Mouse (Mus musculus) CD4-positive, CD25-positive, alpha-beta regulatory T cell (primary cell): ENCODE data around the gene Atp5l. TPM values are rescaled to one million over a fixed set of nuclear protein-coding genes. Genes with fewer than 3 reads are reported as not detected.

Experiments used
- polyA plus RNA-seq: library from polyadenylated mRNA; unstranded; fragments of 100-300 nt; shearing (Covaris generic); gene quantifications from one replicate; pipeline ENCODE4 v1.2.1, GENCODE M21; 2017

Atp5l gene
- polyA plus RNA-seq: 336 TPM

DNA sequence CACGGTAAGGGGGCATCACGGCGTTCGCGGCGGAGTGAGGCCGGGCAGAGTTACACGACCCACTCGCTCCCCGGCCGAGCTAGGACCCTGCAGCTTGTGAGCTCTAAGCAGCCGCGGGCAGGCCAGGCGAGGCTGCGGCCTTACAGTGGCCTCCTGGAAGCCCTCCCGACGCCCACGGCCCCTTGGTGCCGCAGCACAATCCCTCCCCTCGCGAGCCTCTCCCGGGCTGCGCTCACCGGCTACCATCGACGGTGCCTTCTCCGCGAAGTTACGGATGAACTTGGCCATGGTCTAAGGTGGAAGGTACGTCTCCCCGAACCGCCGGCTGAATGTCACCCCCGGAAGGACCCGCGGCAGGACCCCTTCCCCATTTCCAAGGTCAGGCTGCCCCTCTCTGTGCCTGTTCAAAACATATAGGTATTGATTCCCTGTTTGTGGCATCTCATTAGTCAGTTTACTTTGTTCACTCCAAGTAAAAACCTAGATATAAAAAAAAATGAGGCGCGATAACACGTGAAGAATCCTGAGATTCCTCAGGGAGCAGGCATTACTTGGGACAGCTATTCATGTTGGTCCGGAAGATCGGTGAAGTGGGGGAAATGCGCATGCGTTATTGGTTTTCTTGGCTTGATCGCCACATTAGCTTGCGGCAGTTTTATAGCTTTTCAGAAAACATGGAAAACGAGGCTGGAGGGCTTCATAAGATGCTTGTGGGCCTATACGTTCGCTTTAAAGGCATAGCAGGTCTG, at the start of gene Atp5l:
TSS of gene Atp5l (minus strand) at position 369 of the 749 bp plus-strand sequence.

DNA sequence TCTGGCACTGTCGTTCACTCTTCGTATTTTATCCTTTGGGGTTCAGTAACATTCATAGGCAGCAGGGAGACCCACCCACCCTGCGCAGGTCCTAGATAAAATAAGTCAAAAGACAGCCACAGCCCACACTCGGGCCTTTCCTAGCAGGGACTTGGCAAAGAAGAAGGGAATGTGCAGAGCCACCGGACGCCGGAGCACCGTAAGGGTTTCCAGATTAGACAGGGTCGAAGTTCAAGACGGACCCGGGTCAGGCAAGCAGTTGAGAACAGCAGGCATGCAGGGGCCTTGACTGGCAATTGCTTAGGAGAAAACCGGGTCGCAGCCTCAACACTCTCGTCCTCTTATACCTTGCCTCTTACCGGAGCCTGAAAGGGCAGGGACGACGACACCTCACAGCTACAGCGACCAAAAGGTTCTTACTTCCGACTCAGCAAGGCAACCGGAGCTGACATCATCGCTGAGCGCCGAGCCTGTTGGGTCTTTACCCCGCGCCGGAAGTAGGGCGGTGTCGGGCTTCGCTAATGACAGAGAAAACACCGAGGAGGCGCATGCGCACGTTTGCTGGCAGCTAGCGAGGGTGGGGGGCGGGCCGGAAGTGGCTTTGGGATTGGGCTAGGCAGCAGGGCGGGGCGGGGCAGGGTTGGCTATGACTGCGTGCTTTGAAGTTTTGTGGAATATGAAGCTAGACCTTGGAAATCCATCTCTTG, 44.7 kb upstream of the Atp5l start, which contains the start of gene Ube4a:
TSS of gene Ube4a (minus strand) at position 475 of the 707 bp plus-strand sequence.

DNA sequence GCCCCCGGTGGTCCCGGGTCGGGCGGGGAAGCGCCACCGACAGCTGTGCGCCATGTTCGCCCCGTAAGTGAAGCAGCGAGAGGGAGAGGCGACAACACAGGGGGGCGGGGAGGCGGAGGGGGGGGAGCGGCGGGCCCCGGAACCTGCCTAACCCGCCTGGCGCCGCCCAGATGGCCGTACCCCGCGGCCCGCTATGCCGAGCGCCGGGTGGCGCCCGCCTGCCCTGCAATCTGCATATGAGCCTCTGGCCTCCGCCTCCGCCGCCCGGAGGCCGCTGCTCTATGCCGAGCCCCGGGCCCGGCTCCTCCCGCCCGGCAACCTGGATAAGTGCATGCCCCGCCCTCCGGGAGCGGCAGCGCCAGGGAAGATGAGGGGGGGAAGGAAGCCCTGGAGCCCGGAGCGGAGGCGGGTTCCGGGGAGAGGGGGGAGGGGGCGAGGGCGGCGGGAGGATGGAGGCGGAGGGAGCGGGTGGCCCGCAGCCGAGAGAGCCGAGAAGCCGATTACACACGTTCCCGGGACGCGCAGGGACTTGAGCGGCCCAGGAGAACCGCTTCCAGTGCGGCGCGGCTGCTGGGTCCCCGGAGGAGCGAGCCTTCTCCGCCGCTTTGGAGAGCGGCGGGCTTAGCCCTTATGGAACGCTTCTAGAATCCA, 39.2 kb downstream of the Atp5l start, which contains the start of gene Kmt2a:
TSS of gene Kmt2a (minus strand) at position 76 of the 651 bp plus-strand sequence.

Other genes with a start within 250 kb of the Atp5l start
- gene Treh, start 247.5 kb downstream of the Atp5l start, polyA plus RNA-seq: not detected
- gene Phldb1, start 185.5 kb downstream of the Atp5l start, polyA plus RNA-seq: 0.72 TPM
- 158 TPM for gene Arcn1, start 152.9 kb downstream of the Atp5l start, polyA plus RNA-seq
- 54.0 TPM for gene Ift46, start 152.8 kb downstream of the Atp5l start, polyA plus RNA-seq
- gene Tmem25, start 121.4 kb downstream of the Atp5l start, polyA plus RNA-seq: 0.20 TPM
- gene Ttc36, start 117.7 kb downstream of the Atp5l start, polyA plus RNA-seq: not detected
- 96.1 TPM for gene Kmt2a, start 39.4 kb downstream of the Atp5l start, polyA plus RNA-seq
- gene Ube4a, start 44.9 kb upstream of the Atp5l start, polyA plus RNA-seq: 47.2 TPM
- 1,221 TPM for gene Cd3g, start 59.7 kb upstream of the Atp5l start, polyA plus RNA-seq
- gene Cd3d, start 61.0 kb upstream of the Atp5l start, polyA plus RNA-seq: 831 TPM
- gene Cd3e, start 88.9 kb upstream of the Atp5l start, polyA plus RNA-seq: 1,336 TPM
- not detected for gene Mpzl2, start 119.1 kb upstream of the Atp5l start, polyA plus RNA-seq
- 13.5 TPM for gene Mpzl3, start 134.4 kb upstream of the Atp5l start, polyA plus RNA-seq
- 8.0 TPM for gene Jaml, start 158.4 kb upstream of the Atp5l start, polyA plus RNA-seq
- 0.12 TPM for gene Scn2b, start 197.0 kb upstream of the Atp5l start, polyA plus RNA-seq
- 0.14 TPM for gene Scn4b, start 217.7 kb upstream of the Atp5l start, polyA plus RNA-seq